Mouse (Mus musculus): ENCODE data around the gene Gdf5. TPM values are rescaled to one million over a fixed set of nuclear protein-coding genes. Genes with fewer than 3 reads are reported as not detected.

Gdf5 gene
- polyA plus RNA-seq, 1 experiment, result not detected

- H3K4me1 ChIP-seq (ENCODE audit: control insufficient read depth, insufficient read depth, insufficient read length), result no peaks in the 10 kb centered on the region
- peaks cover 2% of the 10 kb centered on the region; the same call in 1 of the 2 replicates for H3K36me3 ChIP-seq (ENCODE audit: control insufficient read depth, insufficient read depth, low read length)
- 85% methylated on average over 7 of the region's 7 CpGs for WGBS
Measured at GRCm38 (mm10) chr2:155923143-155923542, 22.0 kb downstream of the Gdf5 start.

GRCm38 (mm10) chr2:155914684-155915083 is 30.5 kb downstream of the Gdf5 start:
- Histone ChIP-seq H3K27me3 (ENCODE audit: control insufficient read depth, insufficient read depth, low read length) (no peaks in the 10 kb centered on the region), H3K4me1 (ENCODE audit: control insufficient read depth, insufficient read depth, insufficient read length) (no peaks in the 10 kb centered on the region), H3K27ac (ENCODE audit: insufficient read depth, low read length) (no peak overlapping the region), H3K36me3 (ENCODE audit: control insufficient read depth, insufficient read depth, low read length) (peaks cover 11% of the 10 kb centered on the region), H3K4me3 (ENCODE audit: extremely low read depth, insufficient read depth, insufficient read length) (no peak overlapping the region)
- 61% methylated on average over 6 of the region's 6 CpGs for WGBS
- TF ChIP-seq POLR2A (IDR thresholded peaks at IDR 0.05; ENCODE audit: low read depth, low read length) (no peak), CTCF (IDR thresholded peaks at IDR 0.05; ENCODE audit: extremely low read depth, insufficient read depth, insufficient read length, insufficient replicate concordance) (no peak)
- DNase-seq (ENCODE audit: low read depth in 1 of 2, low spot score in 2 of 2), result no peak

More at GRCm38 (mm10) chr2:155923143-155923542, 22.0 kb downstream of the Gdf5 start:
- H3K27me3 ChIP-seq (ENCODE audit: control insufficient read depth, insufficient read depth, low read length), result no peaks in the 10 kb centered on the region
- H3K27ac ChIP-seq (ENCODE audit: insufficient read depth, low read length), result no peak overlapping the region
- no peak for DNase-seq (ENCODE audit: low read depth in 1 of 2, low spot score in 2 of 2)
- no peak overlapping the region for H3K4me3 ChIP-seq (ENCODE audit: extremely low read depth, insufficient read depth, insufficient read length)
- no peak for TF ChIP-seq CTCF (IDR thresholded peaks at IDR 0.05; ENCODE audit: extremely low read depth, insufficient read depth, insufficient read length, insufficient replicate concordance)
- no peak for TF ChIP-seq POLR2A (IDR thresholded peaks at IDR 0.05; ENCODE audit: low read depth, low read length)

- no peak for DNase-seq (ENCODE audit: low read depth in 1 of 2, low spot score in 2 of 2)
- Histone ChIP-seq H3K4me3 (ENCODE audit: extremely low read depth, insufficient read depth, insufficient read length) (no peak overlapping the region), H3K27ac (ENCODE audit: insufficient read depth, low read length) (no peak overlapping the region), H3K36me3 (ENCODE audit: control insufficient read depth, insufficient read depth, low read length) (peaks cover 12% of the 10 kb centered on the region), H3K4me1 (ENCODE audit: control insufficient read depth, insufficient read depth, insufficient read length) (no peaks in the 10 kb centered on the region), H3K27me3 (ENCODE audit: control insufficient read depth, insufficient read depth, low read length) (no peaks in the 10 kb centered on the region)
- 90% methylated on average over 6 of the region's 6 CpGs for WGBS
- TF ChIP-seq POLR2A (IDR thresholded peaks at IDR 0.05; ENCODE audit: low read depth, low read length) (no peak), CTCF (IDR thresholded peaks at IDR 0.05; ENCODE audit: extremely low read depth, insufficient read depth, insufficient read length, insufficient replicate concordance) (no peak)
Measured at GRCm38 (mm10) chr2:155903632-155904008, 41.5 kb downstream of the Gdf5 start.

- DNase-seq (ENCODE audit: low read depth in 1 of 2, low spot score in 2 of 2), result no peak
- Histone ChIP-seq H3K4me3 (ENCODE audit: extremely low read depth, insufficient read depth, insufficient read length) (no peak overlapping the region), H3K36me3 (ENCODE audit: control insufficient read depth, insufficient read depth, low read length) (peaks cover 14% of the 10 kb centered on the region), H3K4me1 (ENCODE audit: control insufficient read depth, insufficient read depth, insufficient read length) (no peaks in the 10 kb centered on the region), H3K27me3 (ENCODE audit: control insufficient read depth, insufficient read depth, low read length) (no peaks in the 10 kb centered on the region), H3K27ac (ENCODE audit: insufficient read depth, low read length) (no peak overlapping the region)
- 87% methylated on average over 16 of the region's 16 CpGs for WGBS
- TF ChIP-seq CTCF (IDR thresholded peaks at IDR 0.05; ENCODE audit: extremely low read depth, insufficient read depth, insufficient read length, insufficient replicate concordance) (no peak), POLR2A (IDR thresholded peaks at IDR 0.05; ENCODE audit: low read depth, low read length) (no peak)
Measured at GRCm38 (mm10) chr2:155902989-155903631, 42.1 kb downstream of the Gdf5 start.

GRCm38 (mm10) chr2:155895046-155895735 is 50.0 kb downstream of the Gdf5 start:
- Histone ChIP-seq H3K4me1 (ENCODE audit: control insufficient read depth, insufficient read depth, insufficient read length) (no peaks in the 10 kb centered on the region), H3K27me3 (ENCODE audit: control insufficient read depth, insufficient read depth, low read length) (no peaks in the 10 kb centered on the region), H3K4me3 (ENCODE audit: extremely low read depth, insufficient read depth, insufficient read length) (no peak overlapping the region), H3K27ac (ENCODE audit: insufficient read depth, low read length) (no peak overlapping the region), H3K36me3 (ENCODE audit: control insufficient read depth, insufficient read depth, low read length) (peaks cover 11% of the 10 kb centered on the region)
- no peak for TF ChIP-seq POLR2A (IDR thresholded peaks at IDR 0.05; ENCODE audit: low read depth, low read length)
- 92% methylated on average over 16 of the region's 16 CpGs for WGBS
- DNase-seq (ENCODE audit: low read depth in 1 of 2, low spot score in 2 of 2), result no peak

- H3K27ac ChIP-seq (ENCODE audit: insufficient read depth, low read length), result no peak overlapping the region
- no peak for DNase-seq (ENCODE audit: low read depth in 1 of 2, low spot score in 2 of 2)
- no peak overlapping the region for H3K4me3 ChIP-seq (ENCODE audit: extremely low read depth, insufficient read depth, insufficient read length)
- no peak for TF ChIP-seq CTCF (IDR thresholded peaks at IDR 0.05; ENCODE audit: extremely low read depth, insufficient read depth, insufficient read length, insufficient replicate concordance)
- TF ChIP-seq POLR2A (IDR thresholded peaks at IDR 0.05; ENCODE audit: low read depth, low read length), result no peak
- H3K4me1 ChIP-seq (ENCODE audit: control insufficient read depth, insufficient read depth, insufficient read length), result no peaks in the 10 kb centered on the region
- WGBS, result 96% methylated on average over 13 of the region's 13 CpGs
- no peaks in the 10 kb centered on the region for H3K27me3 ChIP-seq (ENCODE audit: control insufficient read depth, insufficient read depth, low read length)
- H3K36me3 ChIP-seq (ENCODE audit: control insufficient read depth, insufficient read depth, low read length), result peaks cover 7% of the 10 kb centered on the region; the same call in 1 of the 2 replicates
Measured at GRCm38 (mm10) chr2:155894307-155895045, 50.7 kb downstream of the Gdf5 start.

Other genes starting within 250 kb of the Gdf5 start
- gene Edem2, start 215.9 kb downstream of the Gdf5 start, polyA plus RNA-seq (2012; rRNA removed), result 65.0 and 70.8 TPM in 2 replicates
- gene Gm17581, start 209.5 kb downstream of the Gdf5 start, polyA plus RNA-seq (2012; rRNA removed), result not detected in 2 replicates
- gene Procr, start 194.2 kb downstream of the Gdf5 start, polyA plus RNA-seq (2012; rRNA removed), result 9.0 and 10.5 TPM in 2 replicates
- gene Mmp24, start 170.0 kb downstream of the Gdf5 start, polyA plus RNA-seq (2012; rRNA removed), result 0.01 TPM in 1 of 2 replicates, not detected in the other
- gene BC029722, start 125.9 kb downstream of the Gdf5 start, polyA plus RNA-seq (2012; rRNA removed), result 31.9 and 43.7 TPM in 2 replicates
- gene Eif6, start 118.4 kb downstream of the Gdf5 start, polyA plus RNA-seq (2012; rRNA removed), result 77.0 and 90.7 TPM in 2 replicates
- not detected in 2 replicates for gene Fam83c, start 110.5 kb downstream of the Gdf5 start, polyA plus RNA-seq (2012; rRNA removed)
- 8.7 and 12.1 TPM in 2 replicates for gene Uqcc1, start 15.1 kb downstream of the Gdf5 start, polyA plus RNA-seq (2012; rRNA removed)
- gene Gm15557, start 4.6 kb downstream of the Gdf5 start, polyA plus RNA-seq (2012; rRNA removed), result not detected in 2 replicates
- 13.8 and 16.7 TPM in 2 replicates for gene Cep250, start 11.1 kb upstream of the Gdf5 start, polyA plus RNA-seq (2012; rRNA removed)
- 0.84 and 0.93 TPM in 2 replicates for gene 6430550D23Rik, start 62.6 kb upstream of the Gdf5 start, polyA plus RNA-seq (2012; rRNA removed)
- 119 and 144 TPM in 2 replicates for gene Ergic3, start 62.7 kb upstream of the Gdf5 start, polyA plus RNA-seq (2012; rRNA removed)
- gene Fer1l4, start 107.6 kb upstream of the Gdf5 start, polyA plus RNA-seq (2012; rRNA removed), result not detected in 2 replicates
- 0.74 and 0.90 TPM in 2 replicates for gene Spag4, start 119.8 kb upstream of the Gdf5 start, polyA plus RNA-seq (2012; rRNA removed)
- gene Cpne1, start 166.6 kb upstream of the Gdf5 start, polyA plus RNA-seq (2012; rRNA removed), result 92.0 and 124 TPM in 2 replicates
- gene Rbm12, start 166.6 kb upstream of the Gdf5 start, polyA plus RNA-seq (2012; rRNA removed), result 22.6 and 25.3 TPM in 2 replicates
- gene Gm28036, start 181.7 kb upstream of the Gdf5 start, polyA plus RNA-seq (2012; rRNA removed), result 1.1 and 1.7 TPM in 2 replicates
- 129 and 151 TPM in 2 replicates for gene Romo1, start 198.7 kb upstream of the Gdf5 start, polyA plus RNA-seq (2012; rRNA removed)
- 27.1 and 48.7 TPM in 2 replicates for gene Nfs1, start 198.8 kb upstream of the Gdf5 start, polyA plus RNA-seq (2012; rRNA removed)
- 57.7 and 71.7 TPM in 2 replicates for gene Rbm39, start 234.9 kb upstream of the Gdf5 start, polyA plus RNA-seq (2012; rRNA removed)